Mouse (Mus musculus) urinary bladder, postnatal 10 days (tissue): ENCODE measurements around the gene Exoc3l.

Source experiments
- DNase-seq: peaks from one replicate; pipeline ENCODE4 v3.0.0; 2022; ENCODE audit warnings: low spot score

Gene Exoc3l

DNA sequence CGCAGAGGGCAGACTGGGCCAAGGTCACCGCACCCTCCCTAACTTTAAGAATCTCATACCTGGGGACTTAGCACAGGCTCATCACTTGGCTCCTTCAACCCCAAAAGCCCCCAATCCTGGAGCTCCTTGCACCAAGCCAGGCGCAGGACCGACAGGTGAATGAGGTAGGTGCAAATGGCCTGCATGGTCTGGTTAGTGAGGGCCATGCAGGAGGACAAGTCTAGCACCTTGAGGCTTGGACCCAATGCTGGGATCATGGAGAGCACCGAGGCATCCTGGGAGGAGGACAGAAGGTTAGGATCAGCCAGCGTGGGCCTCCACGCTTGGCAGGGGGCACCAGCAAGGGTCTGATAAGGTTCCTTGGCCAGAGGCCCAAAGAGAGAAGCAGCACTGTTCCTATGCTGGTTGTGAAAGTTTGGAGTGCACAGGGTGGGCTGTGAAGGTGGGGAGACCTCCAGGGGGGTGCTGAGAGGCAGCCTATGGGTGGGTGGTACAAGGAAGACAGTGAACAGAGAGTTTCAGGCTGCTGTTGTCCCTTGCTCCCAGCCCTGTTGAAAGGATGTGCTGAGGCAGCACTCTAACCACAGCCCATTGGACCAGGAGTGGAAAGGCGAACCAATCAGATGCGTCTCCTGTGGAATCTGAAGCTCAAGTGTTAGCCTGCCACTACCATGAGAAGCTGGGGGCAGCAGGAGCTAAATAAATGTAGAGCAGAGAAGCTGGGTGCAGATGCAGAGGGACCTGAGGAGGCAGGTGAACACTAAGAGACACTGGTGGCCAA is 17.9 kb upstream of the Exoc3l start:
- no peak for DNase-seq

- DNase-seq = no peak
Observed at GRCm38 (mm10) chr8:105312891-105313481, 17.1 kb upstream of the Exoc3l start.

GRCm38 (mm10) chr8:105311718-105312117 is 15.8 kb upstream of the Exoc3l start:
- no peak for DNase-seq

GRCm38 (mm10) chr8:105310118-105310517 is 14.2 kb upstream of the Exoc3l start:
- DNase-seq = no peak

- DNase-seq = no peak
Observed at GRCm38 (mm10) chr8:105309142-105309847, 13.4 kb upstream of the Exoc3l start.

DNA sequence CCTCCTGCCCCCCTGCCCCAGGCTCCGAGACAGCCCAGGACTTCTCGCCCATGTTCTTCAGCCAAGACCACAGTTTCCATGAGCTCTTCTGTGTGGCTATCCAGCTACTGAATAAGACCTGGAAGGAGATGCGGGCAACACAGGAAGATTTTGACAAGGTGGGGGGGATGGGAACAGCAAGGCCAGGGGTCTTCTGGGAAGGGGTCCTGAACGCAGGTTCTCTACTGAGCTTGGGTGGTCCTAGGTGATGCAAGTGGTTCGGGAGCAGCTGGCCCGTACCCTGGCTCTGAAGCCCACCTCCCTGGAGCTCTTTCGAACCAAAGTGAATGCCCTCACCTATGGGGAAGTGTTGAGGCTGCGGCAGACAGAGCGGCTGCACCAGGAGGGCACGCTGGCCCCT is 12.5 kb upstream of the Exoc3l start:
- DNase-seq = no peak

- no peak for DNase-seq
Observed at GRCm38 (mm10) chr8:105307670-105308069, 11.8 kb upstream of the Exoc3l start.

GRCm38 (mm10) chr8:105306146-105306691 is 10.3 kb upstream of the Exoc3l start:
- no peak for DNase-seq

GRCm38 (mm10) chr8:105305211-105306145 is 9.6 kb upstream of the Exoc3l start, which contains the start of gene Elmo3:
Elmo3 (plus strand) TSS chr8:105305601.
- DNase-seq = no peak

GRCm38 (mm10) chr8:105304325-105305210 is 8.7 kb upstream of the Exoc3l start:
- DNase-seq = no peak

- no peak for DNase-seq
Observed at GRCm38 (mm10) chr8:105303874-105304273, 8.0 kb upstream of the Exoc3l start.

- DNase-seq = no peak
Observed at GRCm38 (mm10) chr8:105303396-105303795, 7.5 kb upstream of the Exoc3l start.

- no peak for DNase-seq
Observed at GRCm38 (mm10) chr8:105299962-105300361, 4.1 kb upstream of the Exoc3l start.

GRCm38 (mm10) chr8:105298351-105299252 is 2.7 kb upstream of the Exoc3l start:
- DNase-seq = no peak

- no peak for DNase-seq
Observed at GRCm38 (mm10) chr8:105297511-105298192, 1.8 kb upstream of the Exoc3l start, which contains the start of gene E2f4. E2f4 (plus strand) TSS chr8:105297663.

GRCm38 (mm10) chr8:105295256-105295655 is 645 bp downstream of the Exoc3l start:
- DNase-seq = no peak

DNA sequence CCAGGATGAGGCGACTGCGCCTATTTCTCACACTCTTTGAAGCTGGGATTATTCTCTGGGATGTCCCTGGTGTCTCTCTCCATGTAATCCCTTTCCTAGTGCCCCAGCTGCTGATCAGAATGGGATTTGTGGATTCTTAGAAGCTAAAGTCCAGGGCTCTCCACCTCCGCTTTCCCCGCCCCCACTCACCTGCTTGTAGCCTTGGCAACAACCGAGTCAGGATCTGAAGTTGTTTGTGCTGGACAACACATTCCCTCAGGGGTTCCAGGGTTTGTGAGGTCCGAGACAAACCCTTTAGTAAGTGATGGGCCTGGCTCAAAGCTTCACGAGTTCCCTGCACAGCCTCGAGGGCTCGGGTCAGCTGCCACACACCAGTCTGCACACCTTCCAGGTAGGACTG is 1.1 kb downstream of the Exoc3l start:
- no peak for DNase-seq

GRCm38 (mm10) chr8:105293405-105293804 is 2.5 kb downstream of the Exoc3l start:
- no peak for DNase-seq

DNA sequence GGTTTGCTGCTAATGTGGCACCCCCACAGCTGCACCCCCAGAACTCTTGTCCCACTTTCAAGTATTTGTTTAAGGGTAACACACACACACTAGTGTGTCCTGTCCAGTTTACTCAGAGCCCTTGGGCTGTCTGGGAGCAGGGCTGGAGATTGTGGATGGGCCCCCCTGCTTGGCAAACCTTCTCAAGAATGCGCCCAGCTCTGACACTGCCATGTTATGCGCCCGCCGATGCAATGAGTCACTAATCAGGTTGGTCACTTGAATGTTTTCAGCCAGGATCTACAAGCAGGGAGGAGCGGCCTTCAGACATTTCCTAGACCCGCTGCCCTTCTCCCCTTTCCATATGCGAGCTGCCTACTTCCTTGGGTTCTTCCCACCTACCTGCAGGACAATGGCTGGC is 3.4 kb downstream of the Exoc3l start:
- DNase-seq = no peak
